In genomic region chr12:16894396-16895220, GRCm38 (mm10) we compare ENCODE assay signal across 8 mouse cellular contexts. TPM values are rescaled to one million over a fixed set of nuclear protein-coding genes. Genes with fewer than 3 reads are reported as not detected.
A peak's percentile ranks its signal among the peaks of the same experiment; 100 is the strongest.
DNase-seq lines count a peak whose midpoint lies in the region; ATAC-seq and TF ChIP-seq lines count a peak whose summit lies in the region.

Gene Rock2 (plus strand): TSS chr12:16894895.

- H3K9ac ChIP-seq in heart, embryonic 13.5 days, result peak within 1 kb of the TSS; percentile 99
- H3K9ac ChIP-seq in kidney, postnatal 0 days (ENCODE audit: low read depth, low read length), result peak within 1 kb of the TSS; percentile 85
- H3K9ac ChIP-seq in liver, embryonic 13.5 days, result peak within 1 kb of the TSS; percentile 97

- peak within 1 kb of the TSS; percentile 99 for H3K27ac ChIP-seq in brown adipose tissue, adult 24 weeks (replicated peaks; ENCODE audit: low read depth, low read length)
- H3K27ac ChIP-seq in heart, embryonic 13.5 days (replicated peaks), result peak within 1 kb of the TSS; percentile 99
- peak within 1 kb of the TSS; percentile 99 for H3K27ac ChIP-seq in kidney, postnatal 0 days
- H3K27ac ChIP-seq in liver, embryonic 13.5 days, result peak within 1 kb of the TSS; percentile 92

- no peaks in the 10 kb centered on the region for H3K9me3 ChIP-seq in heart, embryonic 13.5 days
- no peaks in the 10 kb centered on the region for H3K9me3 ChIP-seq in kidney, postnatal 0 days (replicated peaks; ENCODE audit: low read length)
- no peaks in the 10 kb centered on the region for H3K9me3 ChIP-seq in liver, embryonic 13.5 days (replicated peaks)

- WGBS in heart, embryonic 13.5 days, result under 1% methylated on average over 71 of the region's 130 CpGs
- WGBS in kidney, postnatal 0 days, result under 1% methylated on average over 75 of the region's 130 CpGs
- WGBS in liver, embryonic 13.5 days (ENCODE audit: insufficient replicate concordance), result under 1% methylated on average over 76 of the region's 130 CpGs

- H3K4me2 ChIP-seq in heart, embryonic 13.5 days, result peak within 1 kb of the TSS; percentile 91
- H3K4me2 ChIP-seq in kidney, postnatal 0 days (ENCODE audit: low read length), result peak within 1 kb of the TSS; percentile 57
- peak within 1 kb of the TSS; percentile 92 for H3K4me2 ChIP-seq in liver, embryonic 13.5 days

- H3K4me3 ChIP-seq in brown adipose tissue, adult 24 weeks (ENCODE audit: insufficient read depth, low read depth, low read length), result peak within 1 kb of the TSS; percentile 94
- peak within 1 kb of the TSS; percentile 85 for H3K4me3 ChIP-seq in heart, embryonic 13.5 days
- peak within 1 kb of the TSS; percentile 77 for H3K4me3 ChIP-seq in kidney, postnatal 0 days (replicated peaks; ENCODE audit: low read depth, low read length)
- peak within 1 kb of the TSS; percentile 98 for H3K4me3 ChIP-seq in liver, embryonic 13.5 days (replicated peaks)

- peak; percentile 70 for ATAC-seq in CD4-positive, CD25-positive, alpha-beta regulatory T cell, adult 4 months
- ATAC-seq in erythroid progenitor cell, adult 5-6 weeks (replicated peaks; ENCODE audit: low FRiP score, poor library complexity, severe bottlenecking), result peak; percentile 86
- ATAC-seq in heart, embryonic 13.5 days (ENCODE audit: extremely low read depth, insufficient number of reproducible peaks, low FRiP score, low TSS enrichment), result peak; percentile 88
- peak; percentile 94 for ATAC-seq in kidney, postnatal 0 days (replicated peaks; ENCODE audit: low FRiP score, low read depth)
- ATAC-seq in liver, embryonic 13.5 days (ENCODE audit: low read depth), result peak; percentile 89

- H3K4me1 ChIP-seq in brown adipose tissue, adult 24 weeks (ENCODE audit: control insufficient read depth, insufficient read depth, insufficient read length, low read length), result peaks cover 8% of the 10 kb centered on the region
- peaks cover 45% of the 10 kb centered on the region for H3K4me1 ChIP-seq in heart, embryonic 13.5 days
- H3K4me1 ChIP-seq in kidney, postnatal 0 days (replicated peaks; ENCODE audit: insufficient read depth, low read length), result peaks cover 14% of the 10 kb centered on the region; the same call in 1 of the 2 replicates
- peaks cover 52% of the 10 kb centered on the region for H3K4me1 ChIP-seq in liver, embryonic 13.5 days (replicated peaks)

- TF ChIP-seq CTCF in kidney, postnatal 0 days (IDR thresholded peaks at IDR 0.05; ENCODE audit: low read depth), result no peak

- DNase-seq in kidney, postnatal 0 days (ENCODE audit: low spot score), result peak; percentile 90
- peak; percentile 82 for DNase-seq in liver, embryonic 13.5 days
- peak; percentile 89 for DNase-seq in naive thymus-derived CD4-positive, alpha-beta T cell, adult 2 months (ENCODE audit: low read depth)
- DNase-seq in spleen, postnatal 4 days (ENCODE audit: low spot score in 2 of 2), result peak; percentile 86 to 94

- no peaks in the 10 kb centered on the region for H3K27me3 ChIP-seq in heart, embryonic 13.5 days (replicated peaks)
- no peaks in the 10 kb centered on the region for H3K27me3 ChIP-seq in kidney, postnatal 0 days (ENCODE audit: insufficient read depth, low read length)
- H3K27me3 ChIP-seq in liver, embryonic 13.5 days, result no peaks in the 10 kb centered on the region

- no peaks in the 10 kb centered on the region for H3K36me3 ChIP-seq in heart, embryonic 13.5 days
- H3K36me3 ChIP-seq in kidney, postnatal 0 days (ENCODE audit: insufficient read depth, low read length), result no peaks in the 10 kb centered on the region
- H3K36me3 ChIP-seq in liver, embryonic 13.5 days, result no peaks in the 10 kb centered on the region

RNA-seq across cellular contexts. Expression of gene Rock2, which starts in this region (rescaled TPM):
- polyA plus RNA-seq in CD4-positive, CD25-positive, alpha-beta regulatory T cell, adult 4 months (2017; shearing (Covaris generic)), result 10 to 100 TPM; 14.1 to 18.1 TPM
- 31.0 and 33.4 TPM in 2 replicates for polyA plus RNA-seq in brown adipose tissue, adult 24 weeks (2012; ENCODE audit: insufficient read depth, insufficient read length, missing spikeins)
- total RNA-seq in erythroid progenitor cell, adult 5-6 weeks (2015; ENCODE audit: low replicate concordance), result 51.9 and 55.8 TPM in 2 replicates
- 57.9 and 73.0 TPM in 2 replicates for total RNA-seq in erythroid progenitor cell, adult 5-6 weeks (2017; ENCODE audit: low replicate concordance)
- 15.6 and 16.1 TPM in 2 replicates for polyA plus RNA-seq in heart, embryonic 13.5 days (2015; fragmentation: Nextera tagmentation; extraction: Ambion mirVana)
- 14.6 and 15.9 TPM in 2 replicates for polyA plus RNA-seq in kidney, postnatal 0 days (2015; fragmentation: Nextera tagmentation; extraction: Ambion mirVana)
- 7.0 and 7.7 TPM in 2 replicates for polyA plus RNA-seq in liver, embryonic 13.5 days (2015; fragmentation: Nextera tagmentation; extraction: Ambion mirVana)

Comparison
In these comparisons a context has a peak if more than half of its experiments do, and no peak if none do; other contexts are left out.
1. Peak in every context shown above with its lines: DNase-seq, ATAC-seq, H3K4me3 ChIP-seq and H3K27ac ChIP-seq.